Mouse (Mus musculus) midbrain, embryonic 16.5 days (tissue): ENCODE results near the gene AC124108.1. TPM values are rescaled to one million over a fixed set of nuclear protein-coding genes. Genes with fewer than 3 reads are reported as not detected.
A peak's percentile ranks its signal among the peaks of the same experiment; 100 is the strongest.

Source experiments
- ATAC-seq: fragments of 200-750 bp; cut with Nextera tagmentation; 2 replicates; pipeline ENCODE4 v1.8.0; 2017; ENCODE audit warnings: moderate TSS enrichment
- H3K27ac ChIP-seq: fragments of 300-500 bp; sonication (generic); 2 replicates; pipeline ENCODE4 v1.5.1; 2014; ENCODE audit warnings: mild to moderate bottlenecking, low read length, mixed read lengths
- H3K27me3 ChIP-seq: fragments of 300-500 bp; sonication (generic); 2 replicates; pipeline ENCODE4 v1.6.1; 2014; ENCODE audit warnings: low read depth, low read length, mixed read lengths; ENCODE audit not compliant: control insufficient read depth, insufficient read depth
- H3K36me3 ChIP-seq: fragments of 300-500 bp; sonication (generic); 2 replicates; pipeline ENCODE4 v1.6.1; 2014; ENCODE audit warnings: mild to moderate bottlenecking, low read length, moderate library complexity, mixed read lengths; ENCODE audit not compliant: control insufficient read depth, insufficient read depth
- H3K4me1 ChIP-seq: fragments of 300-500 bp; sonication (generic); 2 replicates; pipeline ENCODE4 v1.6.1; 2014; ENCODE audit warnings: mild to moderate bottlenecking, low read length, mixed read lengths; ENCODE audit not compliant: control insufficient read depth, insufficient read depth
- H3K4me2 ChIP-seq: fragments of 300-500 bp; sonication (generic); 2 replicates; pipeline ENCODE4 v1.6.1; 2014; ENCODE audit warnings: mild to moderate bottlenecking, low read length, mixed read lengths
- H3K4me3 ChIP-seq: fragments of 300-500 bp; sonication (generic); 2 replicates; pipeline ENCODE4 v1.5.1; 2014; ENCODE audit warnings: low read depth, mild to moderate bottlenecking, low read length, moderate library complexity, mixed read lengths
- H3K9ac ChIP-seq: fragments of 300-500 bp; sonication (generic); 2 replicates; pipeline ENCODE4 v1.6.1; 2014; ENCODE audit warnings: low read depth, low read length, mixed read lengths
- H3K9me3 ChIP-seq: fragments of 300-500 bp; sonication (generic); replicated peaks from 2 replicates; pipeline ENCODE4 v1.6.1; 2014; ENCODE audit warnings: mild to moderate bottlenecking, low read length, mixed read lengths; ENCODE audit not compliant: control insufficient read depth, poor library complexity, severe bottlenecking
- WGBS: fragments of 180-500 bp; shearing (Covaris S2); extraction: QIAGEN DNeasy Blood & Tissue Kit; methylation state at CpG from one replicate; pipeline ENCODE4 v1.1.7; 2014; 5-methylcytosine and 5-hydroxymethylcytosine counted together
- polyA plus RNA-seq: library from polyadenylated mRNA; unstranded; fragments of >200 nt; fragmentation: Nextera tagmentation; extraction: Ambion mirVana; gene quantifications from 2 replicates; pipeline ENCODE4 v1.2.1, GENCODE M21; 2015

The AC124108.1 gene
- polyA plus RNA-seq, 1 experiment from 2014 or later, result 2.8 TPM

- no peak overlapping the region for H3K4me3 ChIP-seq
- no peaks in the 10 kb centered on the region for H3K9me3 ChIP-seq
- no peak overlapping the region for H3K4me2 ChIP-seq
- ATAC-seq, result no peak
- no peak overlapping the region for H3K9ac ChIP-seq
- no peaks in the 10 kb centered on the region for H3K36me3 ChIP-seq
- H3K4me1 ChIP-seq, result peaks cover 23% of the 10 kb centered on the region
- 56% methylated on average over 9 of the region's 9 CpGs for WGBS
- H3K27me3 ChIP-seq, result no peaks in the 10 kb centered on the region
- H3K27ac ChIP-seq, result 0 out of 2 replicates have a peak overlapping the region, but pooled peaks have one; percentile 8
Measured at GRCm38 (mm10) chr1:132188442-132189066, 2.7 kb upstream of the AC124108.1 start.

- Histone ChIP-seq H3K4me3 (no peak overlapping the region), H3K27ac (peak overlapping the region; percentile 100), H3K9me3 (no peaks in the 10 kb centered on the region), H3K4me2 (peak overlapping the region; percentile 93), H3K4me1 (peaks cover 30% of the 10 kb centered on the region), H3K36me3 (no peaks in the 10 kb centered on the region), H3K9ac (no peak overlapping the region; the same call in 1 of the 2 replicates), H3K27me3 (no peaks in the 10 kb centered on the region)
- 35% methylated on average over 4 of the region's 4 CpGs for WGBS
- no peak for ATAC-seq
Measured at GRCm38 (mm10) chr1:132189231-132189630, 2.0 kb upstream of the AC124108.1 start.

GRCm38 (mm10) chr1:132190040-132190513, 1.2 kb upstream of the AC124108.1 start:
- peak overlapping the region; percentile 93 for H3K4me3 ChIP-seq
- H3K9ac ChIP-seq, result peak overlapping the region; percentile 99
- H3K36me3 ChIP-seq, result no peaks in the 10 kb centered on the region
- peaks cover 38% of the 10 kb centered on the region for H3K4me1 ChIP-seq
- no peaks in the 10 kb centered on the region for H3K27me3 ChIP-seq
- H3K4me2 ChIP-seq, result peak overlapping the region; percentile 93
- peak overlapping the region; percentile 100 for H3K27ac ChIP-seq
- no peaks in the 10 kb centered on the region for H3K9me3 ChIP-seq
- 0% methylated on average over 41 of the region's 50 CpGs for WGBS
- ATAC-seq, result peak; percentile 85

GRCm38 (mm10) chr1:132190621-132191092, 600 bp upstream of the AC124108.1 start:
- under 1% methylated on average over 57 of the region's 62 CpGs for WGBS
- peak; percentile 29 for ATAC-seq
- no peaks in the 10 kb centered on the region for H3K27me3 ChIP-seq
- peak overlapping the region; percentile 99 for H3K9ac ChIP-seq
- peak overlapping the region; percentile 100 for H3K27ac ChIP-seq
- H3K9me3 ChIP-seq, result no peaks in the 10 kb centered on the region
- H3K4me1 ChIP-seq, result peaks cover 44% of the 10 kb centered on the region
- H3K4me3 ChIP-seq, result peak overlapping the region; percentile 93
- no peaks in the 10 kb centered on the region for H3K36me3 ChIP-seq
- H3K4me2 ChIP-seq, result peak overlapping the region; percentile 93

DNA sequence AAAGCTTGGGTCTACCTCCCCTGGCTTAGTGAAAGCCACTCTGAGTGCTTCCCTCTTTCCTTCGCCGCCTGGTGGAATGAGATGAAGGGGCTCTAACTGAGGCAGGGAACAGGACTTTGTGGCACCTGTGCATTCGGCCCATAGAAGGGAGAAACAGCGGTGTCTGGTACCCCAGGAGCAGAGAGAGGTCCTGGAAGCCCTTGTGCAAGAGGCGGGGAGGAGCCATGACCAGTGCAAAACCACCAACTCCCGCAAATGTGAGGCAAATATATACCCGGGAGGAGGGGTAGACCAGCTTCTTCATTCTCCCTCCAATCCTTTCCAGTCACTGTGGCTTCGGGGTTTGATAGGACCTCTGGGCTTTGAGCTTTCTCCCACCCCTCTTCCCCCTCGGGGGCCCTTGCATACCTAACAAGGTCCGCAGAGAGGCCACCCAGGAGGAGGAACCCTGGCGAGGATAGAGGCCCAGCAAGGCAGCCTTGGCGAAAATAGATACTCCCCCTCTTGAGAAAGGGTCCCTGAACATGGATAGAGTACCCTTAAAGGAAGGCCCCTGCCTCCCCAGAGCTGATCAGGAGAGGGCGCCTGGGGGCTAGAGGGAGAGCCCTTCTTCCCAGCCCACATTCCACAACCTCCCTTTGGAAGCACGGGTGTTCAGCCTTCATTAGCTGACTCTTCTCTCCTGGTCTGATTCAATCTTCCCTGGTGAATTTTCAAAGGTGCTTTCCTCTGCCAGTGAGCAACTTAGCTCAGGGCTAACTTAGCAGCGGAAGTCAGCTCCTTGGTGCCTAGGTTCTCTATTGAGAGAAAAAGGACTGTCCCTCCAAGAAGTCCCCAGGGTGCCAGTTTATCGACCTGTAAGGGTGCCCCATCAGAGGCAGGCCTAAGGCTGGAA, 776 bp downstream of the AC124108.1 start:
- Histone ChIP-seq H3K36me3 (no peaks in the 10 kb centered on the region), H3K27ac (peak overlapping the region; percentile 100), H3K4me1 (peaks cover 58% of the 10 kb centered on the region)

GRCm38 (mm10) chr1:132193806-132194205, 2.5 kb downstream of the AC124108.1 start:
- Histone ChIP-seq H3K36me3 (no peaks in the 10 kb centered on the region), H3K4me3 (peak overlapping the region; percentile 93), H3K27ac (peak overlapping the region; percentile 100), H3K27me3 (no peaks in the 10 kb centered on the region), H3K4me2 (peak overlapping the region; percentile 93), H3K4me1 (peaks cover 72% of the 10 kb centered on the region), H3K9ac (peak overlapping the region; percentile 99), H3K9me3 (no peaks in the 10 kb centered on the region)
- 66% methylated on average over 3 of the region's 3 CpGs for WGBS
- no peak for ATAC-seq

More for the DNA sequence above, 776 bp downstream of the AC124108.1 start:
- Histone ChIP-seq H3K4me2 (peak overlapping the region; percentile 93), H3K27me3 (no peaks in the 10 kb centered on the region), H3K4me3 (peak overlapping the region; percentile 93), H3K9ac (peak overlapping the region; percentile 99), H3K9me3 (no peaks in the 10 kb centered on the region)
- peak; percentile 40 for ATAC-seq
- 3% methylated on average over 15 of the region's 16 CpGs for WGBS

- H3K4me1 ChIP-seq, result peaks cover 68% of the 10 kb centered on the region
- H3K9me3 ChIP-seq, result no peaks in the 10 kb centered on the region
- H3K27ac ChIP-seq, result 0 out of 2 replicates have a peak overlapping the region, but pooled peaks have one; percentile 8
- ATAC-seq, result no peak
- peak overlapping the region; percentile 93 for H3K4me2 ChIP-seq
- no peaks in the 10 kb centered on the region for H3K36me3 ChIP-seq
- no peaks in the 10 kb centered on the region for H3K27me3 ChIP-seq
- 37% methylated on average over 3 of the region's 3 CpGs for WGBS
- no peak overlapping the region; the same call in 1 of the 2 replicates for H3K4me3 ChIP-seq
- peak overlapping the region; percentile 60; the same call in 1 of the 2 replicates for H3K9ac ChIP-seq
Measured at GRCm38 (mm10) chr1:132194624-132195023, 3.4 kb downstream of the AC124108.1 start.

GRCm38 (mm10) chr1:132195100-132195499, 3.8 kb downstream of the AC124108.1 start:
- H3K9me3 ChIP-seq, result no peaks in the 10 kb centered on the region
- peak overlapping the region; percentile 60 for H3K9ac ChIP-seq
- peaks cover 70% of the 10 kb centered on the region for H3K4me1 ChIP-seq
- no peak for ATAC-seq
- WGBS, result 33% methylated on average over 9 of the region's 9 CpGs
- no peaks in the 10 kb centered on the region for H3K27me3 ChIP-seq
- H3K4me3 ChIP-seq, result no peak overlapping the region
- H3K27ac ChIP-seq, result peak overlapping the region; percentile 47; the same call in 1 of the 2 replicates
- H3K4me2 ChIP-seq, result peak overlapping the region; percentile 93
- no peaks in the 10 kb centered on the region for H3K36me3 ChIP-seq
